Mouse (Mus musculus): Measurements from ENCODE around the gene Nceh1. TPM values are rescaled to one million over a fixed set of nuclear protein-coding genes. Genes with fewer than 3 reads are reported as not detected.

Nceh1 gene
- total RNA-seq (2015; ENCODE audit: low replicate concordance) (1.7 and 4.0 TPM in 2 replicates), total RNA-seq (2017; ENCODE audit: low replicate concordance) (5.2 and 5.6 TPM in 2 replicates)

DNA sequence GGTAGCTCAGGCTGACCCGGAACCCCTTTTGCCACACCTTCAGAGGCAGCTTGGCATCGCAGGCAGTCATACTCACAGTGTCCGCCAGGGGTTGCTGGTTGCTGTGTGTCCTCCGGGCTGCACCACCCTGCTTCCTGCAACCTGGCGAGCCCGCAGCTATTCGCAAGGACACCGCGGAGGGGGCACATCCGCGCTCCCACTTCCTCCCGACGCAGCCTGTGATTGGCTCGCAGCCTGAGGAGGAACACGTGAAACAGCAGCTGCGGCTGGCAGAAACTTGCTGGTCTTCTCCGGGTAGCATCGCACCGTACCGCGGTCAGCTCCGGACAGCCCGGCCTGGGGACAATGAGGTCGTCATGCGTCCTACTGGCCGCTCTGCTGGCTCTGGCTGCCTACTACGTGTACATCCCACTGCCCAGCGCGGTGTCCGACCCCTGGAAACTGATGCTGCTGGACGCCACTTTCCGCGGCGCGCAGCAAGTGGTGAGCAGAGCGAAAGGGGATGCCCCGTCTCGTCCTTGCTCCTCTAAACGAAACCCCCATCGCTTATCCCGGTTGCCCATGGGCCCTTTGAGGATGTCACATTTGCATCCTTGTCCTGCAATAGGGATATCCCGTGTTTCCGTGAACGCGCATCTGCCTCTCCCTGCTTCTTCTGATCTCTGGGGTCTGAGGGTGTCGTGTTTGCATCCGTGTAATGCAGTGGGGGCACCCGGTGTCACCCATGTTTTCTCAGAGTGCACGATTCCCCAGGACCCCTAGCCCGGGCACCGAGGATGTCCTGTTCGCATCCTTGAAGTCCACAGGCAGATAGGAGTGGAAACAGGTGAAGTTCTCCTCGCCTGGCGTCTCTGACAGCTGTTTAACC lies at the start of gene Nceh1:
TSS of gene Nceh1 (plus strand) at position 233 of the 868 bp plus-strand sequence.
- peak; percentile 98 for ATAC-seq (replicated peaks; ENCODE audit: low FRiP score, poor library complexity, severe bottlenecking)

DNA sequence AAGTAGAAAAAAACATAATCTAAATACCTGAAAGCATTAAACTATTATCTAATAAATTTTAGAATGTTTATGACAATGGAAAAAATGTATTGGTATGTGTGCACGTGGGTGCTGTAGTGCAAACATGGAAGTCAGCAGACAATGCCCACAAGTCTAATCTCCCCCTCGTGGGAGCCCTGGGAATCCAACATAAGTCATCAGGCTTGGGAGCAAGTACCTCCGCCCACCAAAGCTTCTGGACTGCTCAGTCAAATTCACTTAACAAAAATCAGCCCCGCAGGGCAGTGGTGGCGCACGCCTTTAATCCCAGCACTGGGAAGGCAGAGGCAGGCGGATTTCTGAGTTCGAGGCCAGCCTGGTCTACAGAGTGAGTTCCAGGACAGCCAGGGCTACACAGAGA lies 42.7 kb upstream of the Nceh1 start:
- no peak for ATAC-seq (replicated peaks; ENCODE audit: low FRiP score, poor library complexity, severe bottlenecking)

DNA sequence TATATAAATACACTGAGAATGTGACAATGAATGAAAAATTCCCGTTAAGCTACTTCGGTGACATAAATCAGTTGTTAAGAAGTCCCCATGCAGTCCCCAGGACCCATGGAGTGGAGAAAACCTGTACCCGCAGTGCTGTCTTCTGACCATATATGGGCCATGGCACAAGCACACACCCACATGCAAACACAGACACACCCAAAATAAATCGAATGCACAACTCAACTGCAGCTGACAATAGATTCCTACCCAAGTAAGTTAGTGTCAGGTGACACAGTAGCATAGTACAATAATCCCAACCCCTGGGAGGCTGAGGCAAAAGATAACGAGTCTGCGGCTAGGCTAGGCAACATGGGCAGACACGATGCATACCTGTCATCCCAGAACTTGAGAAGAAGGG lies 39.2 kb upstream of the Nceh1 start:
- no peak for ATAC-seq (replicated peaks; ENCODE audit: low FRiP score, poor library complexity, severe bottlenecking)

DNA sequence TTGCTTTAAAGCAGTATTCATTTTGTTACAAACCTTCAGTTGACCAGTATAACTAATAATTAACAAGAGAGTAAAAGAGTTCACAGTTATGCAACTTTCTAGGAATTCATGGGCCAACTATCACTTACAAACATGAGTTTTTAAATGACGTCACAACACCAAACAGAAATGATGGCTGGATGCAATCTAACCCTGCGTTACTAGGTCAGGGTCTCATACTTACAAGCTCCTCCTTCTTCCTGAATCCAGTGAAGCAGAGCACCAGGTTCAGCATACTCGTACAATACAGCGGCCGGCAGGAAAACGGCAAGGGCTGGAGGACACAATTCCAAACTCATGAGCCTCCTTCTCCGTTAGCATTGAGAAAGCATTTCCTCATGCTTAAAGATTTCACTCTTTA lies 37.0 kb upstream of the Nceh1 start:
- ATAC-seq (replicated peaks; ENCODE audit: low FRiP score, poor library complexity, severe bottlenecking), result no peak

DNA sequence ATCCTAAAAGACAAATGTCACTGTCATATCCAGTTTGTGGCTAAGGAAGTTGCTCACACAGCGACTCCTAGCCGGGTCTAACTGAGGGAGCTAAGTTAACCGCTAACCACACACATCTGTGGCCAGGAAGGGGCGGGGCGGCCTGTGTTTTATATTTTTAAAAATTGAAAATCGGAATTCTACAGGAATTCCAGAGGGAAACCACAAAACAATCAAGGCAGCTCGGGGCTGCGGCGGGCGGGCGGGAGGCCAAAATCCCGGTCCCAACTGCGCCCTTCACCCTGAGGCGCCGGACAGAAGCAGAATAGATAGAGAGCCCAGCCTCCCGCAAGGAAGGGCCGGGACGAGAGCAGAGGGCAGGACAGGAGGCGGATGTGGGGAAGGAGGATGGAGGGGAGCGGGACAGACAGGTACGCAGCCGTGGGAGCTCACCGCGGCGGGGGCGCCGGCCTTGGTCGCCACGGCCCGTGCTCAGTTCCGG lies 29.5 kb upstream of the Nceh1 start:
- ATAC-seq (replicated peaks; ENCODE audit: low FRiP score, poor library complexity, severe bottlenecking), result peak; percentile 34

DNA sequence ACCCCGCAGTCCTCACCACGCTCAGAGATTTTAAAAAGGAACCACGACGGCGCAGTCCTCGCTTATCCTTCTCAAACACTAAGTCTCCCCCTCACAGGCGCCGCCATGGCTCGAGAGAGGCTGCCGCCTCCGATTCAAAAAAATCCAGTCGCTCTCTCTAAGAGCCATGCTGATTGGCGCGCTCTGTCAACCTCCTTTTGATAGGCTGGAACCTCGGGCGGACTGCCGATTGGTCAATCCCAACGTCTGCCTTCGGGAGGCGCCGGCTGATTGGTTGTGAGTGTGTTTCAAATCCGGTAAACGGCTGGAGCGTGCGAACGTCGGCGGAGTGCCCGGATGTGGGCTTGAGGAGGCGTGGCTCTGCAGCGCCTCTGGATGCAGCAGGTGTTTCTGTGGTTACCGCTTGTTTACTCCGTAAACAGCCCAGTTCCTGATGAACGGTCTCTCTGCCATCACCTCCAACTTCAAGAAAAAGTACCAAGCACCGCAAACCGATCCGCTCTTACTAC lies 29.0 kb upstream of the Nceh1 start, which contains the start of gene Ect2:
TSS of gene Ect2 (minus strand) at position 178 of the 509 bp plus-strand sequence.
- ATAC-seq (replicated peaks; ENCODE audit: low FRiP score, poor library complexity, severe bottlenecking), result peak; percentile 97

DNA sequence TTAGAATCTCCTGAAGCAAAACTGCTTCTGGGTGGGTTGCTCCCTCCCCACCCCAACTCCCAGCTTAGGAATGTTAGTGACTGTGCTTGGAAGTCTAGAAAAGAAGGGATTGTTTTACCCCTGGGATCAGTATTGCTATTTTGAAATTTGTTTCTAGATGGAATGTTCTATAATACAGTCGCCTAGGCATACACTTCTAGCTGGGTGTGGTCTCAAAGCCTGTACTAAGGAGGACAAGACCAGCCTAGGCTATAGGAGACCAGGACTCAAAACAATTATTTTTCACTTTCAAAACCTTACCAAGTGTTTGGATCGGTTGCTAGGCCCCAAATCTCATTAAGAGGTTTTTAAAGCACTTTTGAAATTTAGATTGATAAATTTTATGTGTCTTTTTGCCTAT lies 28.5 kb upstream of the Nceh1 start:
- ATAC-seq (replicated peaks; ENCODE audit: low FRiP score, poor library complexity, severe bottlenecking), result peak; percentile 47; the same call in 1 of the 2 replicates

DNA sequence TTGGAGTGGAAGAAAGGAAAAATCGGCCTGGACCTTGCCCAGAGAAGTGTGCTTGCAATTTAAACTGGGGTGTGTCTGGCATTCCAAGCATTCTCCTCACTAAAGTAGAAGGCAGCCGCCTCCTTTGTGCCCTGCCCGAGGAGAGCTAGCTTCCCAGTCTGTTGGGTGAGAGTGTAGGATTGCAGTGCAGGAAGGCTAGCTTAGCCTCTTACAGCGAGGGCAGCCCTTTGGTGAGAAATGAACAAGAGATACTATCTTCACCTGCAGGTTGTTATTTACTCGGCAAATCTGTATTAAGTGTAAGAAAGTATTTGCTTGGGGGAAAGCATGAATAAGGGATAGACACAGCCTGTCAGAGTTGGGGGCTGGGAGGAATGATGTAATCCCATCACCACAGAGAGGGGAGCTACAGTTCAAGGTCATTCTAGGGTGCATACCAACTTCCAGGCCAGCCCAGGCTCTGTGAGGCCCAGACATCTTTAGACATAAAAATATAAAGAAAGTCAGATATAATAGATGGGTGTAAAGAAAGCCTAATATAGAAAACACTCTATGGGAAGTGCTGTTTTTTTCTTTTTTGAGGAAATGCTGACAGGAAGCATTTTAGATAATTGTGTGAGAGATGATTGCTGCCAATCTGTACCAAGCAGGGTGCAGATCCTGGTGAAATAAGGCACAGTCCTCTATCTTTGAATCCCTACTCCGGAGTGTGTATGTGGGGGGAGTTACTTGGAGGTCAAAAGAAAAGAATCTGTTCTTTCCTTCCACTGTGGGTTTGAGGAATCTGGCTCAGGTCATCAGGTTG lies 27.5 kb upstream of the Nceh1 start:
- ATAC-seq (replicated peaks; ENCODE audit: low FRiP score, poor library complexity, severe bottlenecking), result no peak

DNA sequence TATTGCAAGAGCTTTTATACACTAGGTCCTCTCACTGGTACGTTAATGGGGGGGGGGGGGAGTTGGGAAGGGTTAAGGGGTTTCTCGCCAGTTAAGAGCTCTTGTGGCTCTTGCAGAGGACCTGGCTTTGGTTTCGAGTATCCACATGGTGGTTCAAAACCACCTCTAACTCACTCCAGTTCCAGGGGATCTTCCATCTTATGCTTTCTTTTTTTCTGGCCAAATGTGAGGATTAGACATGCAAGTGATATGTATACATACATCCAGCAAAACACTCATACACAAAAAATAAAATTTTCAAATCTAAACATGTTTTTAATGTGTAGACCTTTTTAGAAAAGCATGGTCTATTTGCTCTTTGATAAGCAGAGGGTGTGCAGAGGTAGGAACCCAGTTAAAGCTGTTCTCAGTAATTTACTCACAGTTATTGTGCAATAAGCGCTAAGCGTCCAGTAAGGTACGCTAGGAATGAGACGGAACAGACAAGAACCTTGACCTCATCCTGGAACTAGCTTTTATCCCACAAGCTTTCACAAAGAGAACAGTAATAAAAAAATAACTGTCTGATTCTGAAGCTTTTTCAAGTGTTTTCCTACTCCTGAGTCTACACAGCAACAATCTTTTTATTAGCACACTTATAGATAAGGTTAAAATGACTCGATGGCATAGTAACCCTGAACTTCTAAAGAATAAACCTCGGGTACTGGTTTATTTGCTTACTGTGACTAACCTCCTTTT lies 26.7 kb upstream of the Nceh1 start:
- ATAC-seq (replicated peaks; ENCODE audit: low FRiP score, poor library complexity, severe bottlenecking), result no peak

DNA sequence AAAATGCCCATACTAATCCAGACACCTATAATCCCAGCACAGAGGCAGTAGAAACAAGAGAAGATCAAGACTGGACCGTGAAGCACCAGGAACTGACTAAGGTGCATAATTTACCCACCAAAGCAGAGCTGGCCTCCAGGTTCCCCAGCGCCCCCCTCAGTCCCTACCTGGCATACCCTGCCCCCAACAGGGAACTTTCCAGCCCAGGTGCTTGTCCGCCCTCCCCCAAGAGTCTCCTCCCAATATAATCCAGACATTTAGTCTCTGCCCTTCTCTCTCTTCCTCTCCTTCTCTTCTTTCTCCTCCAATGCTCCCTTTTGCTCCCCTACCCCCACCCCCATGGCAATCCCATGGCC lies 26.2 kb upstream of the Nceh1 start:
- no peak for ATAC-seq (replicated peaks; ENCODE audit: low FRiP score, poor library complexity, severe bottlenecking)

DNA sequence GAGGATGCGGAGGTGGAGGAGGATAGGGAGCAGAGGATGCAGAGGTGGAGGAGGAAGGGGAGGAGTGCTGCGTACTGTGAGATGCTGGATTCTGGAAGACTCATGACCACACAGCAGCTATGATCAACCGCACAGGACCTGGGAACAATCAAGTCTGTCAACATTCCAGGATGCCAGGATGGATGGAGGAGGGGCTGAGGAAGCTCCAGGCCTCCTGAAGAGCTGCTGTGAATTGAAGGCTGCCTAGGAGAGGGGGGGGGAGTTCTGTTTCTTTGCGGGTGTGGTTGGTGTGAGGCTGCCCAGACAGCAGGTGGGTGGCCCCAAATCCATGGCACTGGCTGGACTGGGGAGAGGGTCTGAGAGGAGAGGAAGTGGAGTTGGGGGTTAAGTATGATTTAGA lies 23.9 kb upstream of the Nceh1 start:
- no peak for ATAC-seq (replicated peaks; ENCODE audit: low FRiP score, poor library complexity, severe bottlenecking)

DNA sequence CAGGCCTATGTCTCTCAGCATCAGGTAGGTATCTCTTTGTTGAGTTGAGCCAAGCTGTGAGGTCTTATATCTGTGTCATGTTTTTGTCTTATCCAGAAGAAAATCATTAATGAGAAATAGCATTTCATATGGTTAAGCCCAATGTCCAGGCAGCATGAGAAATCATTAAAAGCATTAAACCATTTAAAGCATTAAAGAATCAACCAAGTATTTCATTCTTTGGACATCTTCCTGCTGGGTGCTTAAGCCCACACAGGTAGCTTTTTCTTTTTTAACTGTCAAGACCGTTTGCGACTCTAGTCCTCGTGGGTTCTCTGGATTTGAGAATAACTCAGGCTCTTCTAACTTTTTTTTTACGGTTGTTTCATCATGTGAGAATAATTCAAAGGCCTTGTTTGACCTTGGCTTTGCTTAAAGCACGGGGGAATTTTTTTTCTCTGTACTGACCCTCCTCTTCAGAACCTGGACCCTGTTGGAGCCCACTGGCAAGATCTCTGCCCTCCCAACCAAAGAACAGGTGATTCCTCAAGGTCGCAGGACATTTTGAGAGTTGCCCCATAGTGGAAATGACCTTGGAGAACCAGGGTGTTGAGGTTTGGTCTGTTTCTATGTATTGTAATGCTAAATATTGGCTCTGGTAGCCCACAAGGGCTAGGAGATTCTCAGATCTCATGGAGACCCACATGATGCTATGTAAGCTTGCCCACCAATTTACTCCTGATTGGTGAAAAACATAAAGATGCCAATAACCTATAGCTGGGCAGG lies 20.9 kb upstream of the Nceh1 start:
- ATAC-seq (replicated peaks; ENCODE audit: low FRiP score, poor library complexity, severe bottlenecking), result no peak

DNA sequence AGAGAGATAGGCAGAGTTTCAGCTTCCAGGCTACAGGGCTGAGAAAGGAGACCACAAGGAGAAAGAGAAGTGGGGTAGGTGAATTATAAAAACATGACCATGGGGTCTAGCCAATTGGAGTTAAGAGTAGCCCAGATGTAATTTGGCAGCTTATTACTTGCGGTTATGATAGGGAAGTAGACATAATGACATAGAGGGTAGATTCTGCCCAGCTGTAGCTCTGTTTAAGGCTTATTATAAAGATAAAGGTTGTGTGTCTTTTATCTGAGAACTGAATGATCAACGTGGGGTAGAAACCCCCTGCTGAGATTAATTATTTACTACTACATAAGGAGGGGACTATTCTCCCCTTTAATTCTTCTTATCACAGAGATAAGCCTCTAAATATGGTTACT lies 20.4 kb upstream of the Nceh1 start:
- ATAC-seq (replicated peaks; ENCODE audit: low FRiP score, poor library complexity, severe bottlenecking), result no peak

DNA sequence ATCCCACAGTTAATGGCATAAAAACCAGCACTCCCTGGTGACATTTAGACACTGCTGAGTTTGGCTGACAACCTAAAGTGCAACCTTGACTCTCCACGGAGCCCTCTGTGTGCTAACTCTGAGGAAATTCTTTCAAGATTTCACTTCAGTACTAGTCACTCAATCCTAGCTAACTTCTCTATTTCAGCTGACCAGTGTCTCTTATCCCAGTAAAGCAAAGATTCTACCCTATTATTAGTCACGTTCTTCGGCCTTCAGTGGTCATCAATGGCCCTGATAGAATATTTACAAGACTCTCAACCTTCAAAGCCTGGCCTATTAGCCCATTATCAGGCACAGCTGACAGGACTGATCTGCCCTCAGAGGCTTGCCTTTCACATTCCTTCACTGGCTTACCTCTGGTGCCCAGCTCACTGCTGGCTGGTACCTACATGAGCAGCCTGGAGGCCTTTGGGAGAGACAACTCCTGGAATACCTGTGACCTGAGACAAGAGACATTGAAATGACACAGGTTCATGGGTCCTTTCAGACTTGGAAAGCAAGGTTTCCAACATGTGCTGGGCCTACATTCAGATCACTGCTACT lies 17.2 kb upstream of the Nceh1 start:
- no peak for ATAC-seq (replicated peaks; ENCODE audit: low FRiP score, poor library complexity, severe bottlenecking)

DNA sequence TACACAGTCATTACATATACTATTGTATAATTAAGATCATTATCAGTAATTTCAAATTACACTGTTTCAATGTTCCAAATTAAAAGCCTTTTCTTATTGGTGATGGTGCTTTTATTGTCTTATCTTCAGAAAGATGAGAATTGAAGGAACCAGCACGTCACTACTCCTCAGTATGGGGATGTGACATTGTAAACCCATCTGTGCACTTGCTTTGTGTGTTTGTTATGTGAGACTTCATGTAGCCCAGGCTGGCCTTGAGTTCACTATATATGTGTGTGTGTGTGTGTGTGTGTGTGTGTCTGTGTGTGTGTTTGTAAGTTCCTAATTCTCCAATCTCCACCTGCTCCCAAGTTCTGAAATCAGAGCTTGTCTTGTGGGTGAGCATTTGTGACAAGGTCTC lies 12.5 kb upstream of the Nceh1 start:
- no peak for ATAC-seq (replicated peaks; ENCODE audit: low FRiP score, poor library complexity, severe bottlenecking)

DNA sequence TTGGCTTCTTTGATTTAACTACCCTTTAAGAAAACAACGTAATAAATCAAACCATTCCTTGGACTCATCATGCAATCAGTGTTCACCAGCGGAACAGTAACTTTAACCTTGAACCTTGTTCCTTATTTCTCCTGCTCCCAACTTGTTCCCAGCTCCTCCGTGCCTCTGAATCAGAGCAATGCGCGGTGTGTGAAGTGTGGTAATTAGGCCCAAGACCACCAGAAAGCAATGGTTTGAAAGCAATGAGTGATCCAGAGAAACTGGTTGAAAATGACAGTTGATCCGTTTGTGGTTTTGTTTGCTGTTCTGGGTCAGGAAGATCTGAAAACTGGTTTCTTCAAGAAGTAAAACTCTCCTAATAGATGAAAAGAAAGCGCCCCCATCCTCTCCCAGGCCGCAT lies 3.1 kb upstream of the Nceh1 start:
- no peak for ATAC-seq (replicated peaks; ENCODE audit: low FRiP score, poor library complexity, severe bottlenecking)

DNA sequence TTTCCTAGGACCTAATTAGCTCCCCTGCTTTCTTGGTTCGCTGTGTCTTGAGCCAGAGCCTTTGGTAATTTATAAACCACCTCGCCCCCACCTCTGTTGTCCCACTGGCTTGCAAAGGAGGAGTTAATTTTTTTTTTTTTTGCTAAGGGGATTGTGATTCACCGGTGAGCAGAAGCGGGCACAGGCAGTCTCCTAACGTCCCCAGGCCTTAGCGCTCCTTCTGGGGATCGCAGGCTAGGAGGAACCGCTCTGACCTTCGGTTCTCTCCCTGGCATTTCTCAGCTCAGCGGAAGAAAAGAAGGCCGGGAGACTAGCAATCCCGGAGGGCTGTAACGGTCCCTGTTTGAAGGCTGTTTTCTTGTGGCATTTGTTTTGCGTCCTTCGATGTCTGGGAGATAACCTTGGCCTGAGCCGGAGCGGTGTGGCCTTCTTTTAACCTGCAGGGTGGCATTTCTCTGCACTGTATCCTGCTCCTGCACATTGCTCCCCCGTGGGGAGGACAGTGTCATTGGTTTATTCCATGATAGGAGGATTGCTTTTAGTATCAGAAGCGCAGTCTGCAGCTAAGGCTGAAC lies 923 bp downstream of the Nceh1 start:
- ATAC-seq (replicated peaks; ENCODE audit: low FRiP score, poor library complexity, severe bottlenecking), result 0 out of 2 replicates have a peak, but pooled peaks have one; percentile 34

DNA sequence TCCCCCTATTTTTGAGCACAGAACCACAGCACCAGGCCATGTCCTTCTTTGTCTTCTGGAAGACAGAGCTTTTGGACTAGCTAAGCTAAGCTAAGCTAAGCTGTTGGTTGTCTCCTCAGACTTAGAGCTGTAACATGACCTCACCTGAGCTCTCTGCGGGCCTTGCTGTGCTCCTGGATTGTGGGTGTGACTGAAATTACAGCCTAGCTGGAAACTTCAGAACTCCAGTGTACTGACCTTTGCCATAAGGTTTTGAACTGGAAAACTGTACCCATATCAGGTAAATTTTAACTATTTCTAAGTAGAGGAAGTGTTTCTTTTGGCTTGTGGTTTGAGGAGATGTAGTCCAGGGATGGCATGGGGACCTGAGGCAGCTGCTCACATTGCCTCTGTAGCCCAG lies 5.6 kb downstream of the Nceh1 start:
- no peak for ATAC-seq (replicated peaks; ENCODE audit: low FRiP score, poor library complexity, severe bottlenecking)
